Mouse (Mus musculus): ENCODE results near the gene Ddx10.

GRCm38 (mm10) chr9:53268036-53268435, 20.2 kb upstream of the Ddx10 start:
- TF ChIP-seq EP300 (IDR thresholded peaks at IDR 0.05; ENCODE audit: insufficient read depth, low read depth, low read length) (no peak), POLR2A (IDR thresholded peaks at IDR 0.05; ENCODE audit: insufficient read depth, low read depth, low read length) (no peak)
